Mouse (Mus musculus) kidney, postnatal 36 days (tissue): Measurements from ENCODE around the gene Ptprn2.

Experiments
- DNase-seq, 2 experiments: peaks; one replicate each; pipeline ENCODE4 v3.0.0; 2021 to 2022; ENCODE audit warnings: mixed read lengths in 2 of 2

Gene Ptprn2

DNA sequence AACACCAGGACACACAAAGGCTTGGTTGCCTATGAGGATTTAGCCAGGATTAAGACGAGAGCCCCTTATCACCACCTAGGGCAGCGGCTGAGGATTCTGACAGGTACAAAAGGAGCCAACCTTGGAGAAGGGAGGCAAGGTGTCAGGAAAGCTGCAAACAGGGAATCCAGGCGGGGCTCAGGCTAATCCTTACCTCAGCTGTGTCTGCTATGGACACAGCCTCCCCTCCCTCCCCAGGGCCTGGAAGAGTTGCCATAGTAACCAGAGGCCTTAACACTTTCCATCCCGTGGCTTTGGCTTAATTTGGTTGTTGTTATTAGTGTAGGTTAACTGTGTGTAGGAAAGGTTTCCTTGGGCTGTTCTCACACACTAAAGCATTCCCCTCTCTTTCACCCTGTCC is 787.6 kb downstream of the Ptprn2 start:
- no peak for DNase-seq

DNA sequence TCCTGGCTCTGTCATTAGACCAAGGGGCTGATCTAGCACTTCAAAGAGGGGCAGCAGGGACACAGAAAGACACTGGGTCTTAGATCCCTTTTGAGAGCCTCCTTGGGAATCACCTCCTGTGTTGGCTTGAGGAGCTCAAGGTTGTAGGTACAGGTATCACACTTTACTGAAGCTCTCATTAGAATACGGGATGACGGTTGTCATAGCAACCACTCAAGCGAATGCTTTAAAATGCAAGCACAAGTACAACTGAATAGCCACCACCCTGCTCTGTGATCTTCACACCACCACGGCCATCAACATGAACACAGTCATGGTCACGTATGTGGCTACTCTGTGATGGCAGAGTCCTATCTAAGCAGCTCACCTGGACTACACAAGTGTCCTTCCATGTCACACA is 789.1 kb downstream of the Ptprn2 start:
- DNase-seq: no peak

DNA sequence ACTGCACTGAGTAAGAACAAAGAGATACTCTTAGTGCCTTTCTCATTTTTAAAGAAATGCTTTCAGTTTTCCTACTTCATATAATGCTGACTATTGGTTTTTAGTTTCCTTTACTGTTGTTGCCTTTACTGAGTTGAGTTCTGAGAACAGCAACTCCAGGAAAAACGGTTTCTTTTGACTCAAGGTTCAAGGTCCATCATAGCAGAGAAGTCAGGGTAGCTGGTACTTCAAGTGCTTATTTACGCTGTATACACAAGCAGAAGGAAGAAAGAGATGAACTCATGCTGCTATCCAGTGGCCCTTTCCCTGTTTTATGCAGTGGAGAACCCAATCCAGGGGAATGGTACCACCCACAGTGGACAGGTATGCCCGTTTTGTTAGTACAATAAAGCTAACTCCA is 795.3 kb downstream of the Ptprn2 start:
- no peak for DNase-seq

DNA sequence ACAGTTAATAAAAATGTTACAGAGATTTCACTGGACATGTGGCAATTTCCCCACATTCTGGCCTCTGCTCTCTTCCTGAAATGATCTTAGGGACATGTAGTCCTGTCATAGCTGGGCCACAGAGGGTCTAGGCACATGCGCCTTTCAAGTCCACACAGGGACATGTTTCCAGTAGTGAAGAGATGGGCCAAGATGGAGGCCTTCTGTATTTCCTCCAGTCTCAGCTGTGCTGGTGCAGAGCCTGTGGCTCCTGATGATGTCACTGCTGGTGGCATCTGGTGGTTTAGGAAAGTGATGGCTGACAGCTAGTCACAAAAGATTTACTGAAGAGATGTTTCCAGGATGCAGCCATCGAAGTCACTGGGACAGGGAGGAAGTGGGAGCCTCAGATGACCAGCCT is 797.1 kb downstream of the Ptprn2 start:
- no peak for DNase-seq

DNA sequence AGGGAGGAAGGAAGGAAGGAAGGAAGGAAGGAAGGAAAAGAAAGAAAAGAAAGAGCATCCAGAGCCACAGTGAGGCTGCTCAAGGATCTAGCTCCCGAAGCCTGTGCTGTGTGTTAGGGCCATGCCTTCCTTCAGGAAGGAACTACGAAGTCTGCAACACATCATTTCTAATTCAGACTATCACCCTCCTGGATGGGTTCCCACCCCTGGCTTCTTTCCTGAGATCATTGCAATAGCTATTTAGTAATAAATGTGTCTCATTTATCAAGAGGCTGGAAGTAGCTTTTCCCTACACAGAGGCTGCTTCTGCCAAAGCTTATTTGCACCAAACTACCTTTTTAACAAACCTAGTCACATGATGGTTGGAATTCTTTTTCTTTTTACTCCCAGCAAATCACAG is 801.9 kb downstream of the Ptprn2 start:
- no peak for DNase-seq

DNA sequence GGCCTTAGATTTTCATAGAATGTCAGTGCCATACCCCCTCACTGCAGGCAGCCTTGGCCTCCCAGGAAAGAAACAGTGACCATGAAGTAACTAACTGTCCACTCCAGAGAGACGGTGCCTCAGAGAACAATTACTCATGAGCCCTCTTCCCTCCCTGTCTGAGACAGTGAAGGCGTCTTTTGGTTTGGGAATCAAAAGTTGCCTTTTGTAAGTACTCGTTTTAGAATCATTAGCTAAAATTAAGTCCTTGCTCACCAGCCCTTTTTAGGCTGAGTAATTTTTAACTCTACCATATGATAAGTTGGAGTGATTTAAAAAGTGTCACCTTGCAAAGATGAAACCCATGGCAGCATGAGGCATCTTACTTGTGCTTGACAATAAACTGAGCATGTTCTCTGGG is 806.4 kb downstream of the Ptprn2 start:
- DNase-seq: no peak

DNA sequence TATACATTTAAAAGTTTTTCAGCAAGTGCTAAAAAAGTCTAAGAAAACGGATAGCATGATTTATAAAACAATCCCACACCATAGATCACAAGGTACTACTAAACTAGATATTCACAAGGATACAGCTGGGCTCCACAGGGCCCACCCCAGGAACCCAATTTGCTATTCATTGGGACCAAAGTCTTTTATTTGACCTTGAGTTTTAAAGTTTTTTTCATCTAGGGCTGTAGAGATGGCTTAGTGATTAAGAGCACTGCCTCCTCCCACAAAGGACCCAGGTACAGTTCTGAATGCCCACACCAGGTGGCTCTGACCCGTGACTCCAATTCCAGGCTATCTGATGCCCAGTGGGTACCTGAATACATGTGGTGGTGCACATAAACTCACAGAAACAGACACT is 811.3 kb downstream of the Ptprn2 start:
- DNase-seq: no peak

DNA sequence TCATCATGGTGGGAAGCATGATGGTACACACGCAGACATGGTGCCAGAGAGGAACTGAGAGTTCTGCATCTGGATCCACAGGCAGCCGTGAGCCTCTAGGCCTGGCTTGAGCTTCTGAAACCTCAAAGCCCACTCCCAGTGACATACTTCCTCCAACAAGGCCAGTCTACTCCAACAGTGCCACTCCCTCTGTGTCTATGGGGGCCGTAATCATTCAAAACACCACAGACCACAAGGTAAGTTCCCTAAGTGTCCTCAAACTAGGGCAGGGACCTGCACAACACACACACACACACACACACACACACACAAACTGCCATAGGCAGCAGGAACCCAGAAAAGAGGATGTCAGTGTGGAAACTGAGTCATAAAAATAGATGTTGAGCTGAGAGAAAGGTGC is 813.6 kb downstream of the Ptprn2 start:
- DNase-seq: no peak

DNA sequence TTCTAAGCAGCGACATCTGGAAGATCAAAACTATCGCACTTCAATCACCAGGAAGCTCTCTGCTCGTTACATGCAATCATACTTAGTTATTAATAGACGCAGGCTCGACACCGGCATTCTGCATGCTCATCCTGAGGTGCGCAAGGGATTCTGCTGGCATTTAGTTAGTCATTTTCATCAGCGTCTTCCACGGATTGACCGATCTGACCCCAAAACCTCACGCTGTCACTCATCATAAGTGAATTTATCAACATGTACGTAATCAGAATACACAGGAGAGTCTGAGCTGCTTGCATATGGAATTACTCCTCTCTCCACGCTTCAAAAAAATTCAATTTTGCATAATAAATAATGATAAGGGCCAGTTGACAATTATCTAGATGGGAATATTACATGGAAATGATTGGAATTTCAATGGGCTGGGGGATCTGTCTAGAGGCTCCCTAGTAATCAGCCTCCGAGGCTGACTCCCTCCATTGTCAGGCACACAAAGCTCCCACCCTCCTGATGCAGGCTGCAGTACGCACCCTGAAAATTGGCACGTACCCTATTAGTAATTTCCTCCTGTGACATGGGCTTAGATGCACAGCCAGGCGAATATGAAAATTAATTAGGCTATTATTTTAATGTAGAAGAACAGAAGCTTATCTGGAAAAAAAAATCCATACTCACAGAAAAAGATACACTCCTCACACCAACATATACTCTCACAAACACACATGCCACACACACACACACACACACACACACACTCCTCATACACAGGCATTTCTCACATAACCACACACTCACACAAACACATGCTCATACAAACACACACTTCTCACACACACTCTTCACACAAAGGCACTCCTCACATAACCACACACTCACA is 819.5 kb downstream of the Ptprn2 start:
- no peak for DNase-seq

DNA sequence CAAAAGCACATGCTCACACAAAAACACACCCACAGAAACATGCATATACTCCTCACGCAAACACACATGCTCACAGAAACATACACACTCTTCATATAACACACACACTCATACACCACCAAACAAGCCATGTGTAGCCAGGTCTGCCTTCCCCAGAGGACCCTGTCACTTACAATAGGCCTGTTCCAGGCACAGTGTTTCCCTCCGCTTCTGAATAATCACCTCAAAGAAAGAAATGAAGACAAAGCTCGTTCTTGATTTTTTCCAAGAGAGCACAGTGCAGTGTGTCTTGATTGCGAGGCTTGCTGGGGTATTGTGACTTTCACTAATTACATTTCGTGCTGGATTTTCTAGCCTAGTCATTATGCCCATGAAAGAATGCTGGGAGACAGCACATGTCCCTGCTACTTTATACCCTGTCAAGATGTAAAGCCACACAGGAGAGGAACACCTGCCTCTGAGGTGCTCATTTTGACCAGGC is 820.1 kb downstream of the Ptprn2 start:
- DNase-seq: no peak

DNA sequence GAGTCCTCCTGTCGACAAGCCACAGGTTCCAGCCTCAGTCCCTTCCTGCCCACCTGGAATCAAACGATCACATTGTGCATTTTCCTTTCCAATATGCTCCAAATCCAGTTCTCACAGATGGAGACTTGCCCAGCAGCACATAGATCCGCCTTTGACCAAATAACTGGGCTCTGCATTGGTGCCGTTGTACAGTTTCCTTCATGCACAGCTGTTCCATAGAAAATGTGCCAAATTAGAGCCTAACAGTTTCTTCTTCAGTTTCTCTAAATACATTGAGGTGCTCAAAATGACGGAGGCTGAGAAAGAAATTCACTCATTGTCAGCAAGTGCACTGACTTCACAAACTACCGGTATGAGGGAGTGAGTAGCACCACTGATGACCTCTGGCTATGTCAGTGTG is 826.6 kb downstream of the Ptprn2 start:
- DNase-seq: no peak

DNA sequence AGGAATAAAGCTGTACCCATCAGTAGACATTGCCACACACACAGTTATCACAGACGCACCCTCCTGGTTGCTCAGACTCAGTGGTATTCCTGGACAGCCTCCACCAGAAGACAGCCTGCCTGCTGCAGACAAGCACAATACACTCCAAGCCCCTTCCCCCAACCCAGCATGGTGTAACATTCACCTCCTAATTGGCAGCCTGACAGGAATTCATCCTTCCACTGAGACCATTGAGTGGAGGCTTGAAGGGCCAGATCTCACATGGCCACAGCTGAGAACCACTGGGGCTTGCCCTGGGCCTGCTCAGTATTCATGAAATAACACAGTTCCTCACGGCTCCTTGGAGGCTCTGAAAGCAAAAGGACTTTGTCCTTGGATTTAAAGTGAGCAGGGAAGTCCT is 829.5 kb downstream of the Ptprn2 start:
- no peak for DNase-seq

DNA sequence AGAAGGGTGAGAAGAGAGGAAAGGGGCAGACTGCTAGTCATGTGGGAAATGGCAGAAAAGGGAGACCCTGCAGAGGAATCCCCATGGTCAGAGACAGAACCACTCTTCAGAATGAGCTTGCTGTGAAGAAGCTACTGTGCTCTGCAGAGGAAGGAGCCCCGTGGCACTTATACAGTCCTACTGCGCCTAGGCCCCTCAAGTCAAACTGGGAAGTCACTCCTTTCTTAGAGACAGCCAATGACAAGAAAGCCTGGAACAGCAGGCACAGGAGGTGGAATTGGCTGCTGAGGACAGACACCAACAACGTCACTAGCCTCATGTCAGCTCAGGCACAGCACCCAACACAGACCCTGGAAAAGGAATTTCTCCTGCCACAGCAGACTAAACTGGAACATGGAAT is 830.1 kb downstream of the Ptprn2 start:
- no peak for DNase-seq

DNA sequence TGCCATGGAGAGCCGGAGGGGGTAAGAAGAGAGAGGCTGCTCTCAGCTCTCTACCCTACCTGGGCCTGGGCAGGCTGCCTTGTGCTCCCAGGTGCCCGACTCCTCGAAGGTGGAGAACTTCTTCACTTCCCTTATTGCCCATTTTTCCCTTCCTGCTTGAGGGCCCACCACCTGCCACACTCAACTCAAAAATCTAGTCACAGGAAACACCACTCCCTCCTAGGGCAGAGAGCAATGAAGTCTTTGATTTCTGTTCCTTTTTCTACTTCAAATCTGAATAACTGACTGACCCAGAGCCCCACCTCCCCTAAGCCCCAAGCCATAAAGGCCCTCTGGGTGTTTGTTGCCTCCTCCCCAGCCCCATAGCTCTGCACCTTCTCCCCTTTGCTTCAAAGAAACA is 832.7 kb downstream of the Ptprn2 start:
- no peak for DNase-seq

DNA sequence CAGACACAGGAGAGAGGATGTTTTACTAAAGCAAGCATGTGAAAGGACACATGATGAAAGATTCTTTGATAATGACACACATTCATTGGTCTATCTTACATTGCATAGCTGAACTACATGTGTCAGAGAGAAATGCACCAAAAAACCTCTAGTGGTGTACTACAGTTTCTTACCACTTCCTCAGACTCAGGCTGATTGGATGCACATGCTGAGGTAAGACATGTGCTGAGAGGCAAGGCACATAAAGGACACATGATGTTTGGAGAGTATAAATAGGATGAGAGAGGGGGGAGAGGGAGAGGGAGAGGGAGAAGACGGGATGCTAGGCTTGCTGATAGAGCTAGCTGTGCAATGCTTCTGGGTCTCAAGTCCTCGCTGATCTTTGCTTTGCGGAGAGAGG is 837.5 kb downstream of the Ptprn2 start:
- DNase-seq: no peak
